Mouse (Mus musculus): ENCODE measurements around the gene 3110040N11Rik.
"Not testable (repeated sequence)": the region's sequence is repeated elsewhere in the genome, so short reads cannot be mapped to it uniquely, and the experiment has no call there.

3110040N11Rik gene

GRCm38 (mm10) chr7:81789095-81789757, at the start of gene 3110040N11Rik:
3110040N11Rik (minus strand) TSS chr7:81789478.
- POLR2A ChIA-PET, result interaction anchor here in 3 of 4 experiments (0.7 to 4.1 kb wide), 7 partner anchors 12 to 578 kb away, joined by 3 to 19 read pairs (median 5); partner anchors contain the start of gene Ramac (in 3 of the 3)

GRCm38 (mm10) chr7:81837771-81838170, 48.5 kb upstream of the 3110040N11Rik start:
- POLR2A ChIA-PET, CTCF ChIA-PET: not testable (repeated sequence)

More at GRCm38 (mm10) chr7:81789095-81789757, at the start of gene 3110040N11Rik:
- CTCF ChIA-PET, result no interaction called here

GRCm38 (mm10) chr7:81835430-81835829, 46.2 kb upstream of the 3110040N11Rik start:
- POLR2A ChIA-PET, result interaction anchor here in 2 of 4 experiments (0.6 to 1.3 kb wide), 2 partner anchors 35 to 286 kb away, joined by 3 read pairs; no protein-coding TSS in a partner anchor
- CTCF ChIA-PET, result interaction anchor here in 2 of 4 experiments (0.9 to 1.5 kb wide), 2 partner anchors 18 to 32 kb away, joined by 3 read pairs; no protein-coding TSS in a partner anchor

GRCm38 (mm10) chr7:81834847-81835246, 45.6 kb upstream of the 3110040N11Rik start:
- CTCF ChIA-PET, result interaction anchor here in 2 of 4 experiments (0.7 to 1.5 kb wide), 3 partner anchors 17 to 207 kb away, joined by 3 to 4 read pairs (median 3); no protein-coding TSS in a partner anchor
- POLR2A ChIA-PET, result interaction anchor here in 1 of 4 experiments (0.6 kb wide), 1 partner anchor 285 kb away, joined by 3 read pairs; no protein-coding TSS in a partner anchor

GRCm38 (mm10) chr7:81829379-81829894, 40.2 kb upstream of the 3110040N11Rik start, which contains the start of gene Btbd1:
Btbd1 (minus strand) TSS chr7:81829431.
- POLR2A ChIA-PET, result interaction anchor here in 3 of 4 experiments (0.9 to 2.8 kb wide), 9 partner anchors 11 to 104 kb away, joined by 3 to 10 read pairs (median 4); partner anchors contain the start of genes Ramac (in 2 of the 3) and Hdgfl3 (in 1 of the 3)
- CTCF ChIA-PET, result interaction anchor here in 3 of 4 experiments (0.6 to 1.4 kb wide), 5 partner anchors 38 to 1921 kb away, joined by 3 to 4 read pairs (median 3); partner anchors contain the start of gene Ramac (in 1 of the 3)

- ChIA-PET POLR2A (interaction anchor here in 3 of 4 experiments (0.9 to 2.8 kb wide), 6 partner anchors 15 to 105 kb away, joined by 3 to 10 read pairs (median 4); partner anchors contain the start of genes Hdgfl3 (in 1 of the 3) and Ramac (in 1 of the 3)), CTCF (interaction anchor here in 2 of 4 experiments (1.3 to 1.4 kb wide), 2 partner anchors 39 to 66 kb away, joined by 3 to 4 read pairs; partner anchors contain the start of gene Ramac (in 1 of the 2))
These were observed 39.6 kb upstream of the 3110040N11Rik start for GRCm38 (mm10) chr7:81828681-81829378.

GRCm38 (mm10) chr7:81827806-81828667, 38.8 kb upstream of the 3110040N11Rik start:
- CTCF ChIA-PET, result no interaction called here
- POLR2A ChIA-PET, result interaction anchor here in 2 of 4 experiments (0.7 to 2.8 kb wide), 4 partner anchors 9 to 65 kb away, joined by 3 to 10 read pairs (median 6); partner anchors contain the start of gene Ramac (in 1 of the 2)

GRCm38 (mm10) chr7:81825381-81825780, 36.1 kb upstream of the 3110040N11Rik start:
- ChIA-PET POLR2A (interaction anchor here in 1 of 4 experiments (1.6 kb wide), 1 partner anchor 61 kb away, joined by 4 read pairs; no protein-coding TSS in a partner anchor), CTCF (interaction anchor here in 2 of 4 experiments (0.6 to 0.7 kb wide), 2 partner anchors 42 to 199 kb away, joined by 3 to 4 read pairs; no protein-coding TSS in a partner anchor)

- POLR2A ChIA-PET, result interaction anchor here in 1 of 4 experiments (1.6 kb wide), 1 partner anchor 61 kb away, joined by 4 read pairs; no protein-coding TSS in a partner anchor
These were observed 35.6 kb upstream of the 3110040N11Rik start for GRCm38 (mm10) chr7:81824906-81825305.

GRCm38 (mm10) chr7:81806067-81806466, 16.8 kb upstream of the 3110040N11Rik start:
- POLR2A ChIA-PET, result interaction anchor here in 1 of 4 experiments (0.6 kb wide), 1 partner anchor 379 kb away, joined by 4 read pairs; no protein-coding TSS in a partner anchor

More at GRCm38 (mm10) chr7:81824906-81825305, 35.6 kb upstream of the 3110040N11Rik start:
- CTCF ChIA-PET, result no interaction called here

GRCm38 (mm10) chr7:81788536-81788935, 742 bp downstream of the 3110040N11Rik start:
- POLR2A ChIA-PET, result interaction anchor here in 3 of 4 experiments (0.6 to 4.1 kb wide), 9 partner anchors 11 to 577 kb away, joined by 3 to 19 read pairs (median 3); partner anchors contain the start of gene Ramac (in 3 of the 3)
- CTCF ChIA-PET, result no interaction called here

More at GRCm38 (mm10) chr7:81806067-81806466, 16.8 kb upstream of the 3110040N11Rik start:
- CTCF ChIA-PET, result no interaction called here

GRCm38 (mm10) chr7:81777667-81778218, 11.5 kb downstream of the 3110040N11Rik start:
- POLR2A ChIA-PET, result interaction anchor here in 2 of 4 experiments (1.0 to 2.5 kb wide), 4 partner anchors 11 to 15 kb away, joined by 3 to 13 read pairs (median 9); partner anchors contain the start of genes Ramac (in 2 of the 2) and 3110040N11Rik (in 1 of the 2)
- CTCF ChIA-PET, result interaction anchor here in 1 of 4 experiments (0.6 kb wide), 1 partner anchor 27 kb away, joined by 3 read pairs; no protein-coding TSS in a partner anchor

- ChIA-PET POLR2A (interaction anchor here in 3 of 4 experiments (0.6 to 3.8 kb wide), 7 partner anchors 13 to 726 kb away, joined by 3 to 36 read pairs (median 5); partner anchors contain the start of gene Ramac (in 3 of the 3)), CTCF (interaction anchor here in 2 of 4 experiments (1.4 to 1.5 kb wide), 2 partner anchors 12 to 13 kb away, joined by 3 to 5 read pairs; partner anchors contain the start of gene Ramac (in 2 of the 2))
These were observed 14.0 kb downstream of the 3110040N11Rik start for GRCm38 (mm10) chr7:81775325-81775724.

- ChIA-PET POLR2A (interaction anchor here (0.6 to 3.8 kb wide), 10 partner anchors 8 to 646 kb away, joined by 3 to 36 read pairs (median 8); partner anchors contain the start of genes Ramac (in 4 of the 4) and Whamm (in 1 of the 4)), CTCF (interaction anchor here in 3 of 4 experiments (0.7 to 1.6 kb wide), 5 partner anchors 10 to 147 kb away, joined by 3 to 24 read pairs (median 5); partner anchors contain the start of gene Ramac (in 2 of the 3))
These were observed 16.3 kb downstream of the 3110040N11Rik start for GRCm38 (mm10) chr7:81772786-81773539.

GRCm38 (mm10) chr7:81763110-81763845, 26.0 kb downstream of the 3110040N11Rik start:
- CTCF ChIA-PET, result interaction anchor here (0.5 to 3.3 kb wide), 25 partner anchors 10 to 552 kb away, joined by 3 to 24 read pairs (median 4); partner anchors contain the start of genes Btbd1 (in 1 of the 4), Cpeb1 (in 1 of the 4) and Whamm (in 1 of the 4)
- POLR2A ChIA-PET, result interaction anchor here (0.6 to 3.0 kb wide), 78 partner anchors 9 to 1104 kb away, joined by 3 to 36 read pairs (median 4); partner anchors contain the start of genes 3110040N11Rik (in 3 of the 4), Whamm (in 2 of the 4), Btbd1 (in 1 of the 4) and Cpeb1 (in 1 of the 4)

All from embryonic stem cell, embryonic (primary cell).